Mouse (Mus musculus): ENCODE results near the gene Npff. TPM values are rescaled to one million over a fixed set of nuclear protein-coding genes. Genes with fewer than 3 reads are reported as not detected.

Npff gene
- polyA plus RNA-seq, 1 experiment: 5.8 TPM

DNA sequence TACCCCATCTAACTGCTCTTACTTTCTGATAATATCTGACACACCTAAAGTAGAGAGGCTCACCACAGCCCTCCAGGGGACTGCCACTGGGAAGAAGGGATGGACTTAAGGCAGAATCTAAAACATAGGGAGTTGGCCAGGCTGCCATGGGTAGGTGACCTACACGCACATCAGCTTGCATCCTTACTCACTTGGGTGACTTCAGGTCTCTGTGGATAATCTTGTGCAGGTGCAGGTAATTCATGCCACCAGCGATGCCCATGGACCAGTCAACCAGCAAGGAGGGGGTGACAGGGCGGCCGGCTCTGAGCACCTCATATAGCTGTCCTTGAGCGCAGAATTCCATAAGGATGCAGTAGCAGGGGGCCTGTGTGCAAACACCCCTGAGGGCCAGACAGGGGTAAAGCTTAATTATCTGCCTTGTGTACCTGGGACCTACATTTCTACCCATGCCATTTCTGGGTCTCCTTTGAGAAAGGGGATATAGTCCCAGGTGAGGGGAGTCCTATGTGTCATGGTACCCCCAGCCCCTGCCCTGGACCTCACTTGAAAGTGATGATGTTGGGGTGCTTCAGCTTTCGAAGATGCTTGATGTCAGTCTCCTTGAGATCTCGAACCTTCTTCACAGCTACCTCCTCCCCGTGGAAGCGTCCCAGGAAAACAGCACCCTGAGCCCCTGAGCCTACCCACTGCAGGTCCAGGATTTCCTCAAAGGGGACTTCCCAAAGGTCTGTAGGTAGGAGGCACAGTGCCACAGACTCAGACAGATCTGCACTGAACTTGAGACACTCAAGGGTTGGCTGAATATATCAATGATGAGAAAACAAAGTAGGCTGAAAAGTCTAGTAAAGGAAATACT lies 20.6 kb downstream of the Npff start:
- no peak for DNase-seq (ENCODE audit: low read depth)

DNA sequence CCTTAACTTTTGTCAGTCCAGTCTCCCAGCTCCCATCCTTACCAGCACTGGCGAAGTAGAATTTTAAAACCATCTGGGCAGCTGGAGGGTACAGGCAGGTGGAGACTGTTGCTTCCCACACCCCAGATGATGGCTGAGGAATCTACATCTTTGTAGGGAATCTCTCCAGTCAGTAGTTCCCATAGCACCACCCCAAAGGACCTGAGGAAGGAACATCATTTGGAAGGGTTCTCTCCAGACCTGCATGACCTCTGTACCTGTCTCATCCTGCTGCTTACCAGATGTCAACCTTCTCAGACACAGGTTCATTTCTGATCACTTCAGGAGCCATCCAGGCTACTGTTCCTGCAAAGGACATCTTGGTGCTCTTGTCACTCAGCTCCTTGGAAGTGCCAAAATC lies 21.3 kb downstream of the Npff start, which contains the start of gene Gm10337:
Gene Gm10337 (plus strand): TSS at position 276 of the 400 bp plus-strand sequence.
- DNase-seq (ENCODE audit: low read depth): no peak

DNA sequence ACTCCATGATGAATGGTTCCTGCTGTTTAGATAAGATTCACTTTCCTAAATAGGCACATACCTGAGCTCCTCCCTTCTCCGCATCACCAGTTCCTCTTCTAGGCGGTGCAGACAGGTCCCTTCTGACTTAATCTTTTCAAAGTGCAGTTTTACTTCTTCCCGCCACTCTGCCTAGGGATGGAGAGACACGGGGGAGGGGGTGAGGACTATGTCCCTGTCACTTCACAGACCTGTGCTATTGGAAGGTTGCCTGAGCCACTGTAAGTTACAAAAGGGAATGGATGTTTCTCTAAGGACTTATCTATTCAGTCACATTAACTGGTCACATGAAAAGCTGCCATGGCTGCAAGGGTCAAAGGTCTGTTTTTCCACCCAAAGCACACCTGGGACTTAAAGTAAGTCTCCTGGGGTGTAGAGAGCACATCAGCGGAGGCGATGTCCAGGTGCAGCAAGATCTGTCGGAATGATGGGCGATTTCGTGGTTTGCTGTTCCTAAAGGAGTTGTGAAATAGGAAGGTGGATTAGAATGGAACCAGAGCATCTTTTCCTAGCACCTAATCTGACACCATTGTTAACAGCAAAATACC lies 22.4 kb downstream of the Npff start:
- DNase-seq (ENCODE audit: low read depth): no peak

DNA sequence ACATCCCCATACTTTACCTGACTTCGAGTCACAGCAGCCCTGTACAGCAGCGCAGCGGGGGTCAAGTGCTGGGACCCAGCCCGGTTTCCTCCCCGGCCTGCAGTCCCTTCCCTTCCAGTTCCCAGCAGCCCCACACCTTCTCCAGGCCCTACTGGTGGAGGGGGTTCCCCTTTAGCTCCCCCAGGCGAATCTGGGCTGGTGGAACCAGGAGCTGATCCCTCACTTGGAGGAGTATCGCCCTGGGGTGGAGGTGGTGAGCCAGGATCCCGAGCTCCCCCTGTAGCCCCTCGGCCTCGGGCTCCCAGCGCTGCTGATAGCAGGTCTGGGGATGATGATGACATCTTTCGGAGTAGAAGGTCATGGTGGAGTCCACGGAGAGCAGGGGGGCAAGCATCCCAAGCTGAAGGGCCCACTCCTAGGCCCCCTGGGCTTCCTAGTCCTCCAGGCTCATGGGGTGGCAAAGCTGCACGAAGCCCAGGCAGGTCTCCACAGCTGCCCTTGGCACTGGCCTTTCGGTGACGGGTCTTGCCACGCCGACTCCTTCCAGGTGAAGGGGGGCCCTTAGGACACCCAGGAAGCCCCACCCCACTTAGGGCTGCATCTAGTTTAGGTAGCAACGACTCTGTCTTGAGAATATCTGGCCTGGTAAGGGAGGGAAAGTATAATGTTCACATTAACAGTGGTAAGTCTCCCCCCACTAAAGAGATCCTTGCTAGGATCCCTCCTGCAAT lies 23.5 kb downstream of the Npff start:
- DNase-seq (ENCODE audit: low read depth): no peak

DNA sequence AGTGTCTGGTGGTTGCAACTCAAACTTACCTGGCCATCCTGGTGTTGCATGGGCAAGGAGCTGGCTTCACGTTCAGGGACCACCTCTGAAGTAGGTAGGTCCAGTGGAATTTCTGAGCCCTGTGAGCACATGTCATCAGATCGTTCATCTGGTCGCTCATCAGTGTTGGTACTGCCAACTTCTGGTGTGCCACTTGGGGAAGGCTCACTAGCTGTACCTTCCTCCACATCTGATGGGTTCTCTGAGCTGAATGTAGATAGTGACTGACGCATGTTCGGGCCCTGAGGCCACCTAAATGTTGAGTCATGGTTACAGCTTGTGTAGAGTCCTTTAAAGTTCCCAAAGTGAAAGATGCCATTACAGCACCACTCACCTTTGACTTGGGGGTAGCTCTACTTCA lies 24.3 kb downstream of the Npff start:
- DNase-seq (ENCODE audit: low read depth): no peak

DNA sequence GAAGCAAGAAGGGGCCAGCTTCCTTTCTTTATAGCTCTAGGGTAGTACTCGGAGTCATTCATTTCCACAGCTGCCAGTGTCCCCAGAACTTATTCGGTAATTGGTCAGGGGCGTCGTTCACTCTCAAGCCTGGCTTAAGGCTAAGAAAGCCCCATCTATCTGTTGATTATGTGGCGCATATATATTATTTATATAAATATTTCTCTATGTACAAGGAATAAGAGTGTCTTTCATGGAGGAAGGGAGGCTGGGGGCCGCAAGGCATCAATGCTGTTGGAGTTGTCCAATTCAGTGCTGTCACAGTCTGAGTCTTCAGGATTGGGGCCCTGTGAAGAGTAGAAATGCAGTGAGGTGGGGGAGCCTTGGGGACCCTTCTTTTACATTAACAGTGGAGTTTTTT lies 24.9 kb downstream of the Npff start:
- no peak for DNase-seq (ENCODE audit: low read depth)

DNA sequence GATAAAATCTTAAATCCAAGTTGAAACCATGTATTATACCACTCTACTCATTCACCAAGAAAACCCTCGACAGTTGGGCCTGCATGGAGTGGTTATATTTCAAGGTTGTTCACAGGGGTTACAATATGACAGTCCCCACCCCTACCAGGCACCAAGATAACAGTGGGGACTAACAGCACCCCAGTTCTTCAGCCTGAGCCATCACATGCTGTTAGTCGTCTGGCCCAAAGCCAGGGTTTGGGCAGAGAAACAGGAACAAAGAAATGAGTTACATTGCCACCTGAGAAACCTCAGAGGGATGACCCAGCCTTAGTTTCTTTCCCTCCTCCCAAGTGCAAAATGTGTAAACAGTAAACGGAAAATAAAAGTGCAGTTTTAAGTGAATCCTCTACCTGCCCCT lies 25.4 kb downstream of the Npff start:
- DNase-seq (ENCODE audit: low read depth): no peak

DNA sequence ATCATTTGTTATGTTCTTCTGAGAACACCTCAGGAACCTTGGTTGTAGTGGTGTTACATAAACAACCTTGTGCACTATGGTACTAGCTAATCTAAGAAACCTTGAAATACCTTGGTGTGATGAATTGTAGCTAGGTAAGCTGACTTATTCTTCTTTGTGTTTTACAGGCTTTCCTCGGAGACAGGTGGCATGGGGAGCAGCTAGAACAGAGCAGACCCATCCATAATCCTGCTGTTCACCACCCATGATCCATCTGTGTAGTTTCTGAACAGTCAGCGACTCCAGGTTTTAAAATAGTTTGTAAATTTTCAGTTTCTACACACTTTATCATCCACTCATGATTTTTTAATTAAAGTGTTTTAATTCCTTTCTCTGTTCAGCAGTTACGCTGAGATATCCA lies 26.4 kb downstream of the Npff start:
- no peak for DNase-seq (ENCODE audit: low read depth)

DNA sequence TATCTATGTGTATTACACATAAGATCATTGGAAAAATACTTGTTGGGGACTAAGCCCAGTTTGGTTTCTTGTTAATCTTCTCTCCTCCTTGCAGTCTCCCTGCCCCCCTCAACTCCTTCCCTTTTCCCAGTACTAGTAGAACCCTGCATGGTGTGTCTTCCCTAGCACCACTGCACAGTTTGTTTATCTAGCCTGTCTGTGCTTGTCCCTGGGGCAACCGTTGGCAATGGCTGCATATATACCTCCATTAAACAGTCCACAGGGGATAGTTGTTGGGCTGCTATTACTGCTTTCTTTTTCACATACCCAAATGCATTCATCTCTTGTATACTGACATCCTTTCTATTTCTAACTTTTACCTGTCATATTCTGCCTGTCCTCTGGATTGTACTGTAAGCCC lies 37.1 kb downstream of the Npff start:
- no peak for DNase-seq (ENCODE audit: low read depth)

DNA sequence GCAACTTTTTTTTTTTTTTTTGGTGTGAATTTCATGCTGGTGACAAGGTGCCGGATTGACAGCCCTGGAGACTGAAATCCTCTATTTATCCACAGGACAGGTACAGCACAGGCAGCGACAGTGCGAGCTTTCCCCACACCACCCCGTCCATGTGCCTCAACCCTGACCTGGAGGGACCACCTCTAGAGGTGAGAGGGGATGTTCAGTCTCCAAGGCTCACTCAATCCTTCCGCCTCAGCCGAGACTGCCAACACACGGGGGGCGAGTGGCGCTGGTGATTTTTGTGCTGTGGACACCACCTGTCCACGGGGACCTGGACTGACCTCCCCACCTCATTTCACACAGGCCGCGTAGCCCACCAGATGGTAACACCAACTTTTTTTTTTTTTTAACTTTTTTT lies 38.9 kb downstream of the Npff start:
- no peak for DNase-seq (ENCODE audit: low read depth)

DNA sequence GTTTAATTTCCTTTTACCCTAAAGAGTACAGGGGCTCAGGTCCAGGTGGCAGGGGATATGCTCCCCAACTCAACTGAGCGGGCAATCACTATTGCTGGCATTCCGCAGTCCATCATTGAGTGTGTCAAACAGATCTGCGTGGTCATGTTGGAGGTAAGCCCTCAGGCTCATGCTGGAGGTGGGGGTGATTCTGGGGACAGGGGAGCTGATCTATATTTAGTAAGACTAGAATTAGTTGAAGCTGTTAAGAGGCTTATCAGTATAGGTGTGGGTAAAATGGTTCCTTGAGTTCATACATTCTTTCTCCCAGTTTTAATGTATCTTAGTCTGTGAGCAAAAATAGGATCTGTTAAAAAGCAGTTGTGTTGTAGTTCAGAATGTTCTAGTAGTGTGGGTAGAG lies 41.6 kb downstream of the Npff start:
- no peak for DNase-seq (ENCODE audit: low read depth)

DNA sequence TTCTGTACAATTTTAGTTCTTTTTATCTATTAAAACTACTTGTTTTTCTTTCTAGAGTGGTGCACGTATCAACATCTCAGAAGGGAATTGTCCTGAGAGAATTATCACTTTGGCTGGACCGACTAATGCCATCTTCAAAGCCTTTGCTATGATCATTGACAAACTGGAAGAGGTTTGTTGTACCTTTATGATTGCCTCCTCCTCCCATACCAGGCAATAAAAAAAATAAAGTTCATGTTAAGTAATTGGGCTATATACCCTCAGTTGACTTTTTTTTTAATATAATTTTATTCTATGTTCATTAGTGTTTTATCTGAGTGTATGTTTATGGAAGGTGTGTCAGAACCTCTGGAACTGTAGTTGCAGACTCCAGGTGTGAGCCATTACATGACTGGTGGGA lies 50.2 kb downstream of the Npff start:
- no peak for DNase-seq (ENCODE audit: low read depth)

Other genes starting within 250 kb of the Npff start
- 66.9 and 89.6 TPM in 2 replicates for gene Mfsd5, start 245.5 kb downstream of the Npff start, polyA plus RNA-seq (2012; rRNA removed)
- 2.9 and 7.1 TPM in 2 replicates for gene Espl1, start 228.7 kb downstream of the Npff start, polyA plus RNA-seq (2012; rRNA removed)
- 179 and 237 TPM in 2 replicates for gene Pfdn5, start 198.8 kb downstream of the Npff start, polyA plus RNA-seq (2012; rRNA removed)
- gene Myg1, start 193.2 kb downstream of the Npff start, polyA plus RNA-seq (2012; rRNA removed): 52.7 and 56.4 TPM in 2 replicates
- 21.5 and 27.0 TPM in 2 replicates for gene Aaas, start 174.2 kb downstream of the Npff start, polyA plus RNA-seq (2012; rRNA removed)
- 0.12 and 0.18 TPM in 2 replicates for gene Sp7, start 157.8 kb downstream of the Npff start, polyA plus RNA-seq (2012; rRNA removed)
- gene Sp1, start 118.8 kb downstream of the Npff start, polyA plus RNA-seq (2012; rRNA removed): 17.5 and 19.9 TPM in 2 replicates
- 5.5 and 7.0 TPM in 2 replicates for gene Amhr2, start 79.6 kb downstream of the Npff start, polyA plus RNA-seq (2012; rRNA removed)
- 121 and 141 TPM in 2 replicates for gene Prr13, start 65.9 kb downstream of the Npff start, polyA plus RNA-seq (2012; rRNA removed)
- 357 and 485 TPM in 2 replicates for gene Pcbp2, start 54.4 kb downstream of the Npff start, polyA plus RNA-seq (2012; rRNA removed)
- not detected in 2 replicates for gene Gm10337, start 21.2 kb downstream of the Npff start, polyA plus RNA-seq (2012; rRNA removed)
- 15.0 and 15.6 TPM in 2 replicates for gene Map3k12, start 7.9 kb downstream of the Npff start, polyA plus RNA-seq (2012; rRNA removed)
- 49.3 and 66.4 TPM in 2 replicates for gene Tarbp2, start 6.8 kb downstream of the Npff start, polyA plus RNA-seq (2012; rRNA removed)
- gene Gm28047, start 100.1 kb upstream of the Npff start, polyA plus RNA-seq (2012; rRNA removed): not detected in 2 replicates
- gene Atf7, start 100.5 kb upstream of the Npff start, polyA plus RNA-seq (2012; rRNA removed): 70.4 and 84.8 TPM in 2 replicates
- 213 and 316 TPM in 2 replicates for gene Atp5g2, start 147.4 kb upstream of the Npff start, polyA plus RNA-seq (2012; rRNA removed)
- 63.1 and 63.9 TPM in 2 replicates for gene Calcoco1, start 197.2 kb upstream of the Npff start, polyA plus RNA-seq (2012; rRNA removed)

Data from gonadal fat pad, adult 2 months (tissue).